Mouse (Mus musculus) cerebellum, adult 2 months (tissue): Measurements from ENCODE around the gene Rnf20. TPM values are rescaled to one million over a fixed set of nuclear protein-coding genes. Genes with fewer than 3 reads are reported as not detected.

Experiments
- DNase-seq, 2 experiments: peaks; one replicate each; pipeline ENCODE4 v3.0.0; 2021
- H3K27ac ChIP-seq: fragments of 200-500 bp; 2 replicates; pipeline ENCODE4 v1.5.1; 2012; ENCODE audit warnings: low read length, control low read depth, inconsistent platforms; ENCODE audit not compliant: insufficient read depth
- H3K27me3 ChIP-seq: fragments of 200-500 bp; 2 replicates; pipeline ENCODE4 v1.6.1; 2012; ENCODE audit warnings: inconsistent platforms, mild to moderate bottlenecking, low read length, moderate library complexity; ENCODE audit not compliant: control insufficient read depth, insufficient read depth
- H3K4me1 ChIP-seq: fragments of 200-500 bp; 2 replicates; pipeline ENCODE4 v1.6.1; 2011; ENCODE audit warnings: low read length; ENCODE audit not compliant: control insufficient read depth, insufficient read depth
- H3K4me3 ChIP-seq: fragments of 200-500 bp; replicated peaks from 2 replicates; pipeline ENCODE3; 2011; ENCODE audit warnings: mild to moderate bottlenecking, low read depth, low read length, control low read depth; ENCODE audit not compliant: insufficient read depth
- CTCF ChIP-seq: fragments of 200-500 bp; IDR thresholded peaks from 2 replicates; pipeline ENCODE4 v1.5.1; 2011; ENCODE audit warnings: low read depth, mild to moderate bottlenecking, control low read depth, low read length, moderate library complexity, borderline replicate concordance; ENCODE audit not compliant: insufficient read depth
- POLR2A ChIP-seq: fragments of 200-500 bp; IDR thresholded peaks from 2 replicates; pipeline ENCODE4 v1.6.1; 2011; ENCODE audit warnings: low read length, control low read depth, borderline replicate concordance; ENCODE audit not compliant: insufficient read depth
- WGBS: fragments of 180-500 bp; shearing (Covaris S2); methylation state at CpG from one replicate; pipeline ENCODE4 v1.1.7; 2018; 5-methylcytosine and 5-hydroxymethylcytosine counted together
- polyA plus RNA-seq: library from polyadenylated mRNA; depleted of rRNA; stranded (reverse); fragments of >200 nt; gene quantifications from 2 replicates; pipeline ENCODE4 v1.2.3, GENCODE M21; 2012; rRNA removed

Rnf20 gene
- 56.9 and 62.7 TPM in 2 replicates for polyA plus RNA-seq

DNA sequence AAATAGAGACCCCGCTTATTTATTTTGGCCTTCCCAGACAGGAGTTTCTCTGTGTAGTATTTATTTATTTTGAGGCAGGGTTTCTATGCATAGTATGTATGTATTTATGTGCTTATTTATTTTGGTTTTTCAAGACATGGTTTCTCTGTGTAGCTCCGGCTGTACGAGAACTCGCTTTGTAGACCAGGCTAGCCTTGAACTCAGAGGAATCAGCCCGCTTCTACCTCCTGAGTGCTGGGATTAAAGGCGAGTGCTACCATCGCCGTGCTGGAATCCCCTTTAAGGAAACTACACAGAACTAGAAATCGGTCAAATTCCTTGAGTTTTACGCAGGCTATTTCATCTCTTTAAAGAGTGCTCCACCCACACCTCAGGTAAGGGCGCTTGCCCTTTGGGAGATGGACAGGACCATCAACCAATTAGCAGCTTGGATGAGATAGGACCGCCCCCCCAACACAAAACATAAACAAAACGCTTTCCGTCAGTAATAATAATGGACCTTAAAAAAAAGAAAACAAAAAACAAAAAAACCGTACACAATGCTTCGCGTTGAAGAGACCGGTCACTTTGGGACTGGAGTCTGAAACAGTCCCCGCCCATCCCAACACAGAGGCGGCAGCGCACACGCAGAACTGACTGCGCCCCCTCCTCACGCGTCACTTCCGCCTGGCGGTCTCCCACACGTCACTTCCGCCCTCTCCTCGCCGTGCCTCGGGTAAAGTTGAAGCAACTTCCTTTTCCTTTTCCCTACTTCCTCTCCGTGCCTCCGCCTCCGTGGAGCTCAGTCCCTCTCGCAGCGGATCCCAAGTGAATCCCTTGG is at the start of gene Rnf20:
Gene Rnf20, plus strand, starts transcription at position 688 of the 820 bp plus-strand sequence.
- TF ChIP-seq POLR2A (peak; percentile 82; the same call in 1 of the 2 replicates), CTCF (no peak)
- Histone ChIP-seq H3K27me3 (no peaks in the 10 kb centered on the region), H3K4me1 (peaks cover 4% of the 10 kb centered on the region), H3K27ac (peak within 1 kb of the TSS; percentile 46), H3K4me3 (peak within 1 kb of the TSS; percentile 76)
- DNase-seq: peak; percentile 96 to 98
- 4% methylated on average over 37 of the region's 37 CpGs for WGBS

DNA sequence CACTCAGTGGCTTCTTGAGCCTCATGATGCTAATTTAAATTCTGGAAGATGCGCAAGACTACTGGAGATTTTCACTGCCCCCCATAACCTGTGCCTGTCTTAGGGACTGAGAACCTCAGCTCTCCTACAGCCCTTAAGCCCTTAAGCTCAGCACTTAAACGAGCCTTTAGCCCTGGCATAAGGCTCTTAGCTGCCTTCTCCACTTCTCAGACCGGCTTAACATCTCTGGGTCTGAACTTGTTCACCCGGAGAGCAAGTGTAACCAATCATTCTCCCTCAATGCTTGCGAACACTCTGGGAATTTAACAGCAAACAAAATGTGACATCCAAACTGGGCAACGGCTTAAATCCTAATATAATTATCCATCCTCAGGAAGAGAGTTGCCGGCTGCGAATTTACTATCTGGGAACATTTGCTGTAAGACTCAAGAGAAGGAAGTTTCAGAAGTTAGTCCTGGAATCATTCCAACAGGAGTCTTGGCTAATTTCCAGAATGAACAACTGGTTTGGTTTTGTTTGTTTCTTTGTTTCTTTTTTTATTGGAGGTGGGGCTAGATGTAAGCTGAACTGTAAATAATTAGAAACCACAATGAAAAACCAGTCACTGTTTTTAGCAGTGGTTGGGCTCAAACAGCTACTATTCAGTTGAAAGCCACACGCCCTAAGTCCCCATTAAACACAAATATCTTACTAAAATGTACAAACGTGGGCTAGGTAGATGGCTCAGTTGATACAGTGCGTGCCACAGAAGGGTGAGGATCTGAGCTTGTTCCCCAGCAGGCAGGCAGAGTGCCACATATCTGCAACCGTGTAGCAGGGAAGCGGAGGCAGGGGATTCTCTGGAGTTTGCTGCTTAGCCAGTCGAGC is 47.6 kb upstream of the Rnf20 start:
- no peak for DNase-seq
- H3K27ac ChIP-seq: no peak overlapping the region
- H3K4me3 ChIP-seq: no peak overlapping the region
- no peak for TF ChIP-seq CTCF
- TF ChIP-seq POLR2A: no peak
- 25% methylated on average over 14 of the region's 14 CpGs for WGBS
- no peaks in the 10 kb centered on the region for H3K4me1 ChIP-seq
- H3K27me3 ChIP-seq: no peaks in the 10 kb centered on the region

DNA sequence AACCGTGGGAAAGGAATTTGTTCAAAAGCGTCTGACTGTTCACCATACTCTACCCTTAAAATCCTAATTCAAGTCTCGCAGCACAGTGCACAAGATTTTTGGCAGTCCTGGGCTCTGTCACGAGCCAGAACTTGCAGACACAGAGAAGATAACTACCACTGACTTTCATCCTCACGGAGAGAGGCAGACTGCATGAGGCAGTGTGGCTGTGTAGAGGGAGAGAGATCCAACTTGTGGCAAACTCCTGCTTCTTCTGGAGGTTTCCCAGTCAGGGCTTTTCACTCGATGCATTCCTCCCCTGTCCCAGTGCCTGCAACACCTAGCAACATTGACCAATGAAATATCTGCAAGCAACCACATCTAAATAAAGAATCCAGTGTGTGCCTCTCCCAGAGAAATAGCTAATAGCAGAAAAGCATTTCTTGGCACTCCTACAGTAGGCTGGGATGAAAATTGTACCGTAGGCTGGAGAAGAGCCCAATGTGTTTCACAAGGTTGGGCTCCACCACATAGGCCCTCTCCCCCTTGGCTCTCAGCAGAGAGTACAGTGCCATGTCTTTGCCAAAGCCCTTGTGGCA is 46.2 kb upstream of the Rnf20 start:
- no peaks in the 10 kb centered on the region for H3K27me3 ChIP-seq
- 37% methylated on average over 7 of the region's 7 CpGs for WGBS
- H3K4me3 ChIP-seq: no peak overlapping the region
- TF ChIP-seq POLR2A: no peak
- no peak for TF ChIP-seq CTCF
- H3K27ac ChIP-seq: no peak overlapping the region
- no peak for DNase-seq
- H3K4me1 ChIP-seq: no peaks in the 10 kb centered on the region

DNA sequence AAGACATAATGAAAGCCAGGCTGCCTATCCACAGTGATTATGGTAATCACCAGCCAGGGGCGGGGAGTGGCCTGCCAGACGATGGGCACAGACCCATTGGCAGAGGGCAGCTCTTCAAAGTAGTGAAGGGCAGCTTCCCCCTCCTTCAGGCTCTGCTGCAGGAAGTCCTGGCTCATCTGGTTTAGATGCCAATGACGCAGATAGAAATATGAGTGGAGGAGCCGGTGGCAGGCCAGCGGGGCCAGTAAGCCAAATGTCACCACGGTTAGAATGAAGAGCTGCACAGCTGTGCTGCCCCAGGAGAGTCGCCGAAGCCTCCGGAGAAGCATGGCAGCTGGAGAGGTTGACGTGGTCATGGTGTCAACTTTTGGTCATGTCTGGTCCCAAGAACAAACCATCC is 45.0 kb upstream of the Rnf20 start:
- 53% methylated on average over 10 of the region's 10 CpGs for WGBS
- TF ChIP-seq CTCF: no peak

GRCm38 (mm10) chr4:49590152-49590551 is 41.7 kb upstream of the Rnf20 start:
- DNase-seq: no peak
- Histone ChIP-seq H3K4me1 (no peaks in the 10 kb centered on the region; the same call in 1 of the 2 replicates), H3K27me3 (no peaks in the 10 kb centered on the region), H3K27ac (no peak overlapping the region), H3K4me3 (no peak overlapping the region)
- TF ChIP-seq POLR2A (no peak), CTCF (no peak)
- WGBS: 95% methylated on average over 2 of the region's 2 CpGs

More for the DNA sequence above, 45.0 kb upstream of the Rnf20 start:
- Histone ChIP-seq H3K27ac (no peak overlapping the region), H3K27me3 (no peaks in the 10 kb centered on the region), H3K4me1 (no peaks in the 10 kb centered on the region), H3K4me3 (no peak overlapping the region)
- DNase-seq: no peak

DNA sequence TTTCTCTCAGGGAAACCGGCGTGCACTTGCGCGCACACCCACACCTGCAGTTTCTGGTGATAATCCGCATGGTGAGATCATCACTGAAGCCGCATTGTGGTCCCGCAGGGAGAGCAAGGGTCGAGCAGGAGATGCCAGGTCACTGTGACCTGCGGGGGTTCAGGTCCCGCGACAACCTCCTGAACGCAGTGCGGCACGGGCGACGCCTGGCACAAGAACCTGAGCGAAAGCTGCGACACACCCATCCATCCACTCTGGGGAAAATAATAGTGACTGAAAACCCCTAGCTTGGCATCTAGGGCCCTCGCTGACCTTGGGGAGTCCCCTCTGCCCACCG is 35.0 kb upstream of the Rnf20 start:
- WGBS: under 1% methylated on average over 20 of the region's 20 CpGs
- TF ChIP-seq POLR2A (no peak), CTCF (no peak)
- H3K4me1 ChIP-seq: no peaks in the 10 kb centered on the region; the same call in 1 of the 2 replicates
- DNase-seq: peak in 1 of 2 experiments; percentile 69
- H3K27me3 ChIP-seq: no peaks in the 10 kb centered on the region
- H3K27ac ChIP-seq: peak overlapping the region; percentile 90
- H3K4me3 ChIP-seq: peak overlapping the region; percentile 74

DNA sequence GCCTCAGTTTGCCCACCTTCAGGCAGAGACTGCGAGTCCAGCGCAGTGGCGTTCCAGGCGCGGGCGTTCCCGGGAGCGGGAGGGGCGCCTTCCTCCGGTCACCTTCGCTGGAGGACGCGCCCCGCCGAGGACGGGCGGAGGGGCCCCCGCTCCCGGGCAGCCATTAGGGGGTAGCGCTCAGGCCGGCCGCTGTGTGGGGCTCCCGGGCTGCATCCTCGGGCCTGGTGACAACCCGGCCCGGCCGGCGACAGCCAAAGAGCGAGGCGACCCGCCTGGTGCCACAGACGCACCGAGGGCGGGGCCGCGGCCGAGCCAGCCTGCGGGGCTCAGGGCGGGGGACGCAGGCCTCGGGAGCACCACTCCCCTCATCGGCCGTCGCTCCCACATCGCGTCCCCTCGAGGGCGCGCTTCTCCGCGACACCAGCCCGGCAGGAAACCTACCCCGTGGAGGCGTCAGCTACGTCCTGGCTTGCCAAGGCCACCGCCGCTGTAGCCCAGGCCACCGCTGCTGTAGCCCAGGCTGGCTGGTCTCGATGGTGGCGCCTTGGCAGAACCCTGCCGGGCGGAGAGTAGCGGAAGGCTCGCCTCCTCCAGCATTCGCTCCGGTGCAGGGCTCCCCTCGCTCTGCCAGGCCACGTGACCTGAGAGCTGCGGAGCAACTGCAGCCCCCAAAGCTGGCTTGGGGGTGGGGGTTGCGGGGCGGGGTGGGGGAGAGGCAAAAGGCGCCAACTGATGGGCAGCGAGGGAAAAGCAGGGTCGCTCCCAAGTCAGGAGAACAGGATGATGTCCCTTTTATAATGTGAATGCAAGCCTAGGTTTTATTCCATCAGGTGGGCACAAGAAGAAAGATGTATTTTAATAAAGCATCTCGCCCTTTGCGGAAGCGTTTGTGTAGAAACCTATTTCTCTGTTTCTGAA is 34.4 kb upstream of the Rnf20 start, which contains the start of gene Tmem246:
Gene Tmem246, minus strand, starts transcription at position 694 of the 918 bp plus-strand sequence.
- TF ChIP-seq CTCF (no peak), POLR2A (peak; percentile 52; the same call in 1 of the 2 replicates)
- WGBS: under 1% methylated on average over 77 of the region's 77 CpGs
- Histone ChIP-seq H3K27ac (peak within 1 kb of the TSS; percentile 90), H3K4me1 (no peaks in the 10 kb centered on the region; the same call in 1 of the 2 replicates), H3K27me3 (no peaks in the 10 kb centered on the region), H3K4me3 (peak within 1 kb of the TSS; percentile 74)
- DNase-seq: peak; percentile 85 to 89
